Mouse (Mus musculus): ENCODE results near the gene Ano1. TPM values are rescaled to one million over a fixed set of nuclear protein-coding genes. Genes with fewer than 3 reads are reported as not detected.

Gene Ano1
- polyA plus RNA-seq, 1 experiment, result not detected

GRCm38 (mm10) chr7:144630622-144631021, 121.2 kb downstream of the Ano1 start:
- H3K27me3 ChIP-seq (replicated peaks), result peaks cover 87% of the 10 kb centered on the region
- TF ChIP-seq GATA1 (IDR thresholded peaks at IDR 0.05; ENCODE audit: borderline replicate concordance, low read length) (no peak), FLI1 (IDR thresholded peaks at IDR 0.05; ENCODE audit: low read length) (no peak)
- no peaks in the 10 kb centered on the region; the same call in 1 of the 2 replicates for H3K4me1 ChIP-seq
- H3K4me3 ChIP-seq (replicated peaks), result no peak overlapping the region
- no peaks in the 10 kb centered on the region for H3K36me3 ChIP-seq (replicated peaks; ENCODE audit: low read length)
- H3K9me3 ChIP-seq, result no peaks in the 10 kb centered on the region

- TF ChIP-seq GATA1 (IDR thresholded peaks at IDR 0.05; ENCODE audit: borderline replicate concordance, low read length) (no peak), FLI1 (IDR thresholded peaks at IDR 0.05; ENCODE audit: low read length) (no peak)
- Histone ChIP-seq H3K9me3 (no peaks in the 10 kb centered on the region), H3K36me3 (replicated peaks; ENCODE audit: low read length) (no peaks in the 10 kb centered on the region), H3K4me1 (no peaks in the 10 kb centered on the region; the same call in 1 of the 2 replicates), H3K27me3 (replicated peaks) (peaks cover 84% of the 10 kb centered on the region), H3K4me3 (replicated peaks) (no peak overlapping the region)
Observed at GRCm38 (mm10) chr7:144628334-144628915, 123.3 kb downstream of the Ano1 start.

GRCm38 (mm10) chr7:144627606-144628333, 124.0 kb downstream of the Ano1 start:
- peaks cover 84% of the 10 kb centered on the region for H3K27me3 ChIP-seq (replicated peaks)
- no peak overlapping the region for H3K4me3 ChIP-seq (replicated peaks)
- peaks cover 2% of the 10 kb centered on the region for H3K9me3 ChIP-seq
- H3K4me1 ChIP-seq, result no peaks in the 10 kb centered on the region; the same call in 1 of the 2 replicates
- H3K36me3 ChIP-seq (replicated peaks; ENCODE audit: low read length), result no peaks in the 10 kb centered on the region
- TF ChIP-seq FLI1 (IDR thresholded peaks at IDR 0.05; ENCODE audit: low read length) (no peak), GATA1 (IDR thresholded peaks at IDR 0.05; ENCODE audit: borderline replicate concordance, low read length) (no peak)

- TF ChIP-seq FLI1 (IDR thresholded peaks at IDR 0.05; ENCODE audit: low read length), result no peak
- no peak for TF ChIP-seq GATA1 (IDR thresholded peaks at IDR 0.05; ENCODE audit: borderline replicate concordance, low read length)
- H3K27me3 ChIP-seq (replicated peaks), result peaks cover 85% of the 10 kb centered on the region
- no peaks in the 10 kb centered on the region; the same call in 1 of the 2 replicates for H3K4me1 ChIP-seq
- H3K36me3 ChIP-seq (replicated peaks; ENCODE audit: low read length), result no peaks in the 10 kb centered on the region
- H3K9me3 ChIP-seq, result peaks cover 19% of the 10 kb centered on the region
- H3K4me3 ChIP-seq (replicated peaks), result no peak overlapping the region
Observed at GRCm38 (mm10) chr7:144626042-144626441, 125.7 kb downstream of the Ano1 start.

- Histone ChIP-seq H3K4me1 (no peaks in the 10 kb centered on the region), H3K36me3 (replicated peaks; ENCODE audit: low read length) (no peaks in the 10 kb centered on the region), H3K9me3 (peaks cover 19% of the 10 kb centered on the region), H3K27me3 (replicated peaks) (peaks cover 66% of the 10 kb centered on the region), H3K4me3 (replicated peaks) (no peak overlapping the region)
- no peak for TF ChIP-seq GATA1 (IDR thresholded peaks at IDR 0.05; ENCODE audit: borderline replicate concordance, low read length)
- TF ChIP-seq FLI1 (IDR thresholded peaks at IDR 0.05; ENCODE audit: low read length), result no peak
Observed at GRCm38 (mm10) chr7:144620721-144621681, 130.8 kb downstream of the Ano1 start.

- Histone ChIP-seq H3K27me3 (replicated peaks) (peaks cover 68% of the 10 kb centered on the region), H3K4me3 (replicated peaks) (no peak overlapping the region), H3K36me3 (replicated peaks; ENCODE audit: low read length) (no peaks in the 10 kb centered on the region), H3K4me1 (no peaks in the 10 kb centered on the region), H3K9me3 (peaks cover 19% of the 10 kb centered on the region)
- TF ChIP-seq GATA1 (IDR thresholded peaks at IDR 0.05; ENCODE audit: borderline replicate concordance, low read length) (no peak), FLI1 (IDR thresholded peaks at IDR 0.05; ENCODE audit: low read length) (no peak)
Observed at GRCm38 (mm10) chr7:144620315-144620714, 131.5 kb downstream of the Ano1 start.

- TF ChIP-seq FLI1 (IDR thresholded peaks at IDR 0.05; ENCODE audit: low read length), result no peak
- no peak for TF ChIP-seq GATA1 (IDR thresholded peaks at IDR 0.05; ENCODE audit: borderline replicate concordance, low read length)
- Histone ChIP-seq H3K27me3 (replicated peaks) (peaks cover 73% of the 10 kb centered on the region), H3K9me3 (no peaks in the 10 kb centered on the region), H3K4me3 (replicated peaks) (no peak overlapping the region), H3K36me3 (replicated peaks; ENCODE audit: low read length) (no peaks in the 10 kb centered on the region), H3K4me1 (no peaks in the 10 kb centered on the region)
Observed at GRCm38 (mm10) chr7:144615343-144615742, 136.4 kb downstream of the Ano1 start.

- Histone ChIP-seq H3K9me3 (no peaks in the 10 kb centered on the region), H3K4me3 (replicated peaks) (no peak overlapping the region), H3K27me3 (replicated peaks) (peaks cover 72% of the 10 kb centered on the region), H3K4me1 (no peaks in the 10 kb centered on the region), H3K36me3 (replicated peaks; ENCODE audit: low read length) (no peaks in the 10 kb centered on the region)
- TF ChIP-seq FLI1 (IDR thresholded peaks at IDR 0.05; ENCODE audit: low read length) (no peak), GATA1 (IDR thresholded peaks at IDR 0.05; ENCODE audit: borderline replicate concordance, low read length) (no peak)
Observed at GRCm38 (mm10) chr7:144612829-144613228, 138.9 kb downstream of the Ano1 start.

GRCm38 (mm10) chr7:144612351-144612750, 139.4 kb downstream of the Ano1 start:
- peaks cover 71% of the 10 kb centered on the region for H3K27me3 ChIP-seq (replicated peaks)

More at GRCm38 (mm10) chr7:144612351-144612750, 139.4 kb downstream of the Ano1 start:
- no peaks in the 10 kb centered on the region for H3K36me3 ChIP-seq (replicated peaks; ENCODE audit: low read length)
- TF ChIP-seq GATA1 (IDR thresholded peaks at IDR 0.05; ENCODE audit: borderline replicate concordance, low read length) (no peak), FLI1 (IDR thresholded peaks at IDR 0.05; ENCODE audit: low read length) (no peak)
- H3K4me3 ChIP-seq (replicated peaks), result no peak overlapping the region
- no peaks in the 10 kb centered on the region for H3K9me3 ChIP-seq
- no peaks in the 10 kb centered on the region for H3K4me1 ChIP-seq
